Mouse (Mus musculus) heart, postnatal 0 days (tissue): ENCODE results near the gene Gltpd2. TPM values are rescaled to one million over a fixed set of nuclear protein-coding genes. Genes with fewer than 3 reads are reported as not detected.
"Not testable (repeated sequence)": the region's sequence is repeated elsewhere in the genome, so short reads cannot be mapped to it uniquely, and the experiment has no call there.

Experiments
- ATAC-seq: fragments of 200-750 bp; cut with Nextera tagmentation; 2 replicates; pipeline ENCODE4 v1.8.0; 2017; ENCODE audit warnings: low read depth, moderate number of reproducible peaks, moderate library complexity; ENCODE audit not compliant: insufficient read depth
- DNase-seq: peaks from one replicate; pipeline ENCODE4 v3.0.0-alpha.2; 2016; ENCODE audit warnings: low spot score
- H3K27ac ChIP-seq: fragments of 300-500 bp; sonication (generic); 2 replicates; pipeline ENCODE4 v1.5.1; 2014; ENCODE audit warnings: low read depth, mild to moderate bottlenecking
- H3K27me3 ChIP-seq: fragments of 300-500 bp; sonication (generic); 2 replicates; pipeline ENCODE4 v1.6.1; 2014; ENCODE audit warnings: low read length, mixed read lengths; ENCODE audit not compliant: control insufficient read depth, insufficient read depth
- H3K36me3 ChIP-seq: fragments of 300-500 bp; sonication (generic); replicated peaks from 2 replicates; pipeline ENCODE4 v1.6.1; 2014; ENCODE audit warnings: low read length, mixed read lengths; ENCODE audit not compliant: control insufficient read depth, insufficient read depth
- H3K4me1 ChIP-seq: fragments of 300-500 bp; sonication (generic); 2 replicates; pipeline ENCODE4 v1.6.1; 2014; ENCODE audit warnings: antibody characterized with exemption; ENCODE audit not compliant: control insufficient read depth, insufficient read depth
- H3K4me2 ChIP-seq: fragments of 300-500 bp; sonication (generic); 2 replicates; pipeline ENCODE4 v1.6.1; 2014; ENCODE audit warnings: low read depth, mild to moderate bottlenecking, low read length, moderate library complexity
- H3K4me3 ChIP-seq: fragments of 300-500 bp; sonication (generic); 2 replicates; pipeline ENCODE4 v1.5.1; 2014; ENCODE audit warnings: low read depth, low read length
- H3K9ac ChIP-seq: fragments of 300-500 bp; sonication (generic); replicated peaks from 2 replicates; pipeline ENCODE4 v1.6.1; 2014; ENCODE audit warnings: low read depth, low read length, mixed read lengths
- H3K9me3 ChIP-seq: fragments of 300-500 bp; sonication (generic); replicated peaks from 2 replicates; pipeline ENCODE4 v1.6.1; 2016; ENCODE audit warnings: low read length; ENCODE audit not compliant: control insufficient read depth
- CTCF ChIP-seq: IDR thresholded peaks from 2 replicates; pipeline ENCODE4 v1.5.1; 2016; ENCODE audit warnings: antibody characterized with exemption, control low read depth, low read depth
- EP300 ChIP-seq: IDR thresholded peaks from 2 replicates; pipeline ENCODE4 v1.6.1; 2016; ENCODE audit warnings: antibody characterized with exemption, low read depth
- WGBS: fragments of 180-500 bp; shearing (Covaris S2); extraction: QIAGEN DNeasy Blood & Tissue Kit; methylation state at CpG from one replicate; pipeline ENCODE4 v1.1.7; 2014; 5-methylcytosine and 5-hydroxymethylcytosine counted together
- polyA plus RNA-seq: library from polyadenylated mRNA; unstranded; fragments of >200 nt; fragmentation: Nextera tagmentation; extraction: Ambion mirVana; gene quantifications from 2 replicates; pipeline ENCODE4 v1.2.1, GENCODE M21; 2015
- total RNA-seq: library from RNA; depleted of rRNA; stranded (reverse); fragments of >200 nt; gene quantifications from 2 replicates; pipeline ENCODE4 v1.2.3, GENCODE M21; 2014; ENCODE audit warnings: low replicate concordance

Gltpd2 gene
- total and polyA plus RNA-seq, 2 experiments from 2014 or later = not detected

- no peak for DNase-seq
- Histone ChIP-seq H3K27me3 (no peaks in the 10 kb centered on the region), H3K36me3 (no peaks in the 10 kb centered on the region), H3K9ac (no peak overlapping the region), H3K4me1 (no peaks in the 10 kb centered on the region), H3K4me2 (no peak overlapping the region), H3K4me3 (no peak overlapping the region), H3K27ac (no peak overlapping the region), H3K9me3 (no peaks in the 10 kb centered on the region)
- 65% methylated on average over 1 of the region's 1 CpGs for whole genome bisulfite sequencing
- TF ChIP-seq EP300 = no peak
- no peak for TF ChIP-seq CTCF
- ATAC-seq = no peak
Observed at GRCm38 (mm10) chr11:70518436-70518835, 560 bp upstream of the Gltpd2 start.

- peak; percentile 25 for TF ChIP-seq CTCF
- TF ChIP-seq EP300 = no peak
- peak overlapping the region; percentile 61 for H3K9ac ChIP-seq
- peak overlapping the region; percentile 31 for H3K4me3 ChIP-seq
- DNase-seq (peak; percentile 31), ATAC-seq (peak; percentile 33)
- WGBS = 8% methylated on average over 41 of the region's 41 CpGs
- no peaks in the 10 kb centered on the region for H3K27me3 ChIP-seq
- H3K4me1 ChIP-seq = no peaks in the 10 kb centered on the region
- no peaks in the 10 kb centered on the region for H3K9me3 ChIP-seq
- peak overlapping the region; percentile 51 for H3K4me2 ChIP-seq
- H3K27ac ChIP-seq = peak overlapping the region; percentile 70
- H3K36me3 ChIP-seq = no peaks in the 10 kb centered on the region
Observed at GRCm38 (mm10) chr11:70520178-70520769, 1.3 kb downstream of the Gltpd2 start.

DNA sequence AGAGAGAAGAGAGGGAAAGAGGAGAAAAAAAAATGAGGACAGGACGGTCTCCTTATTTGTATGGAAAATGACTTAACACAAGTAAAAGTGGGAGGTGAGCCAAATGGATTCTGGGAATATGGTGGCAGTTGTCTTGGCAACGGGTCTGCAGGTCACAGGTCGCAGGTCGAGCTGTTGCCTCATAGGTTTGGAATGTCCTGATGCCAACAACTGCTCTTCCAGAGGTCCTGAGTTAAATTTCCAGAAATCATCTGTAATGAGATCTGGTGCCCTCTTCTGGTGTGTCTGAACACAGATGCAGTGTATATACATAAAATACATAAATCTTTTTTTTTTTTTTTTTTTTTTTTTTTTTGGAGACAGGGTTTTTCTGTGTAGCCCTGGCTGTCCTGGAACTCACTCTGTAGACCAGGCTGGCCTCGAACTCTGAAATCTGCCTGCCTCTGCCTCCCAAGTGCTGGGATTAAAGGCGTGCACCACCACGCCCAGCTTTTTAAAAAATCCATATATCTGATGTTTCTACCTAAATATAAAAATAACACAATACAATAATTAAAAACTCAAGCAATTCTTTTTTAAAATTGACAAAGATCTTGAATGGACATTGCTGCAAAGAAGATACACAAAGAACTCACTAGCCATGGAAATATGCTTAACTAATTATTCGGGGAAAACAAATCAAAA, 4.5 kb downstream of the Gltpd2 start:
- WGBS = 86% methylated on average over 8 of the region's 8 CpGs
- H3K36me3 ChIP-seq = peaks cover 24% of the 10 kb centered on the region
- H3K4me1 ChIP-seq, DNase-seq, H3K4me3 ChIP-seq, H3K27me3 ChIP-seq, H3K9me3 ChIP-seq, H3K4me2 ChIP-seq, H3K9ac ChIP-seq, H3K27ac ChIP-seq, ATAC-seq: not testable (repeated sequence)

- Histone ChIP-seq H3K36me3 (peaks cover 24% of the 10 kb centered on the region), H3K4me3 (peak overlapping the region; percentile 62), H3K27ac (no peak overlapping the region), H3K9me3 (no peaks in the 10 kb centered on the region), H3K4me2 (peak overlapping the region; percentile 72), H3K9ac (0 out of 2 replicates have a peak overlapping the region, but pooled peaks have one; percentile 42), H3K4me1 (no peaks in the 10 kb centered on the region), H3K27me3 (no peaks in the 10 kb centered on the region)
- no peak for DNase-seq
- WGBS = 2% methylated on average over 8 of the region's 8 CpGs
- no peak for TF ChIP-seq CTCF
- TF ChIP-seq EP300 = no peak
- ATAC-seq = peak; percentile 4; the same call in 1 of the 2 replicates
Observed at GRCm38 (mm10) chr11:70524782-70525181, 5.8 kb downstream of the Gltpd2 start.

DNA sequence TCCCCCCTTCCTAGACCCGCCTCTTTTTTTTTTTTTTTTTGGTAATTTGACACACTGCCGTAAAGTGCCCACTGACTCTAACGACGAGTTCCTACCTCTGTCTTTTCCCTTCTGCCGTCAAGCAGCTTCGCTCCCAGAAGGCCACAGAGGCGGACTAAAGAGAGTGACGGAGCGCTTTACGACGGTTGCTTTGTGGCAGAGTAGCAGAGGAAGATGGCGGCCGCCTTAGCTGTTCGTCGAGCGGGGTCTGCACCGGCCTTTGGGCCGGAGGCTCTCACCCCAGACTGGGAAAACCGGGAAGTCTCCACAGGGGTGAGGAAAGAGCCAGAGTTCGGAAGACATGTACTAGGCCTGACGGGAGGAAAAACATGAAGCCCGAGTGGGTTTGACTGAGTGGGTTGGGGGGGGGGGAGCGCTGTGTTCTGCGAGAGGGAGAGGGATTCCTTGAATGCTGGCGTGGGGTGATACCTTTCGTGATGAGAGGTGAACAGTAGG, 6.2 kb downstream of the Gltpd2 start, which contains the start of gene Psmb6:
Gene Psmb6 (plus strand): TSS at position 184 of the 495 bp plus-strand sequence.
- peaks cover 24% of the 10 kb centered on the region for H3K36me3 ChIP-seq
- no peaks in the 10 kb centered on the region for H3K4me1 ChIP-seq
- under 1% methylated on average over 25 of the region's 26 CpGs for WGBS
- no peaks in the 10 kb centered on the region for H3K9me3 ChIP-seq
- peak within 1 kb of the TSS; percentile 62 for H3K4me3 ChIP-seq
- H3K4me2 ChIP-seq = peak within 1 kb of the TSS; percentile 72
- TF ChIP-seq EP300 (0 out of 2 replicates have a peak, but pooled peaks have one; percentile 32), CTCF (no peak)
- H3K9ac ChIP-seq = peak within 1 kb of the TSS; percentile 73
- H3K27ac ChIP-seq = no peak within 1 kb of the TSS; the same call in 1 of the 2 replicates
- ATAC-seq (peak; percentile 95), DNase-seq (peak; percentile 99)
- no peaks in the 10 kb centered on the region for H3K27me3 ChIP-seq
